Mouse (Mus musculus): ENCODE data around the gene Afmid.

GRCm38 (mm10) chr11:117821868-117822267, 3.9 kb upstream of the Afmid start:
- TF ChIP-seq CTCF (IDR thresholded peaks at IDR 0.05) (no peak), EP300 (IDR thresholded peaks at IDR 0.05) (no peak)

Data from lung, postnatal 0 days (tissue).